In the genomic region with DNA sequence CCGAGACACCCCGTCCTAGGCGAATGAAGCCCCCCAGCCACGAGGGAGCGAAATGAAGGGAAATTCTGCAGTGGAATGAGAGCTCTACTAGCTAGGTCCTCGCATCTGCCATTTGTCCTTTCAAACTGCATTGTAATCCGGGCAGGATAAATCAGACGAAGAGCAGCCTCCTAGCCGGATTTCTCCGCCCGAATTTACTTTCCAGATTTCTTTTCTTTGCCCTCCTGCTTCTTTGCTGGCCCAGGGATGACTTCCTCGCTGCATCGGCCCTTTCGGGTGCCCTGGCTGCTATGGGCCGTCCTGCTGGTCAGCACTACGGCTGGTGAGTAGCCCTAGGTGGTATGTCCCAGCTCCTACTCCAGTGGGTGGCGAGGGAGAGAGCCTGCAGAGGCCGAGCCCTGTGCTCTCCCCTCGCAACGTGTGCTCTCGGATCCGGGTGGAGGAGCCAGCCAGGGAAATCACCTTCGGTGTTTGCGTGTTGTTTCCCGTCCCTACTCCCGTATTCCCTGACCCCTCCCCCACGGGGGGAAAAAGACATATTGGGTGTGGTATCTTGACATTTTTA, we compare ENCODE assay signal across 7 mouse cellular contexts. TPM values are rescaled to one million over a fixed set of nuclear protein-coding genes. Genes with fewer than 3 reads are reported as not detected.
DNase-seq lines count a peak whose midpoint lies in the region; ATAC-seq and TF ChIP-seq lines count a peak whose summit lies in the region.

No protein-coding gene starts in this region.

- no peaks in the 10 kb centered on the region for H3K4me1 ChIP-seq in embryonic facial prominence, embryonic 11.5 days (ENCODE audit: control insufficient read depth, insufficient read depth, low read length)
- H3K4me1 ChIP-seq in limb, embryonic 14.5 days (ENCODE audit: control insufficient read depth, insufficient read depth, low read length) = peaks cover 9% of the 10 kb centered on the region
- peaks cover 17% of the 10 kb centered on the region for H3K4me1 ChIP-seq in midbrain, embryonic 15.5 days

- TF ChIP-seq POLR2A in limb, embryonic 14.5 days (IDR thresholded peaks at IDR 0.05; ENCODE audit: borderline replicate concordance, extremely low read depth, insufficient read depth, insufficient read length) = no peak

- peak overlapping the region; percentile 98 for H3K27ac ChIP-seq in embryonic facial prominence, embryonic 11.5 days (replicated peaks; ENCODE audit: low read depth, low read length)
- H3K27ac ChIP-seq in limb, embryonic 14.5 days (replicated peaks; ENCODE audit: low read depth, low read length) = peak overlapping the region; percentile 99
- peak overlapping the region; percentile 99 for H3K27ac ChIP-seq in midbrain, embryonic 15.5 days

- 0% methylated on average over 27 of the region's 27 CpGs for WGBS in embryonic facial prominence, embryonic 11.5 days
- WGBS in limb, embryonic 14.5 days = under 1% methylated on average over 27 of the region's 27 CpGs
- under 1% methylated on average over 27 of the region's 27 CpGs for WGBS in midbrain, embryonic 15.5 days

- H3K9me3 ChIP-seq in embryonic facial prominence, embryonic 11.5 days (replicated peaks; ENCODE audit: control insufficient read depth, low read length) = no peaks in the 10 kb centered on the region
- H3K9me3 ChIP-seq in limb, embryonic 14.5 days (ENCODE audit: control insufficient read depth, low read length) = no peaks in the 10 kb centered on the region
- H3K9me3 ChIP-seq in midbrain, embryonic 15.5 days = no peaks in the 10 kb centered on the region

- peak overlapping the region; percentile 83 for H3K4me2 ChIP-seq in embryonic facial prominence, embryonic 11.5 days (ENCODE audit: low read depth, low read length)
- peak overlapping the region; percentile 63 for H3K4me2 ChIP-seq in limb, embryonic 14.5 days (replicated peaks; ENCODE audit: low read depth, low read length, severe bottlenecking)
- H3K4me2 ChIP-seq in midbrain, embryonic 15.5 days = peak overlapping the region; percentile 76

- peak overlapping the region; percentile 93 for H3K9ac ChIP-seq in embryonic facial prominence, embryonic 11.5 days (replicated peaks; ENCODE audit: low read length)
- peak overlapping the region; percentile 93 for H3K9ac ChIP-seq in limb, embryonic 14.5 days (ENCODE audit: low read depth, low read length, severe bottlenecking)
- H3K9ac ChIP-seq in midbrain, embryonic 15.5 days = peak overlapping the region; percentile 89

- no peak for ATAC-seq in embryonic facial prominence, embryonic 11.5 days (replicated peaks; ENCODE audit: insufficient number of reproducible peaks, low FRiP score, low TSS enrichment, low read depth)
- ATAC-seq in limb, embryonic 14.5 days (ENCODE audit: low FRiP score, low read depth) = no peak
- no peak for ATAC-seq in midbrain, embryonic 15.5 days (replicated peaks)

- peak overlapping the region; percentile 94 for H3K4me3 ChIP-seq in embryonic facial prominence, embryonic 11.5 days (ENCODE audit: low read depth, low read length)
- H3K4me3 ChIP-seq in limb, embryonic 14.5 days (replicated peaks; ENCODE audit: low read length) = peak overlapping the region; percentile 93
- H3K4me3 ChIP-seq in midbrain, embryonic 15.5 days = peak overlapping the region; percentile 90

- no peaks in the 10 kb centered on the region for H3K27me3 ChIP-seq in embryonic facial prominence, embryonic 11.5 days (ENCODE audit: control insufficient read depth, insufficient read depth, low read length)
- H3K27me3 ChIP-seq in limb, embryonic 14.5 days (ENCODE audit: control insufficient read depth, insufficient read depth, low read length) = no peaks in the 10 kb centered on the region
- H3K27me3 ChIP-seq in midbrain, embryonic 15.5 days (replicated peaks) = no peaks in the 10 kb centered on the region

- DNase-seq in adrenal gland, postnatal 14 days = peak; percentile 71
- DNase-seq in embryonic facial prominence, embryonic 11.5 days (ENCODE audit: low spot score) = peak; percentile 58
- DNase-seq in heart, adult 18-20 months = peak; percentile 66 to 78
- DNase-seq in kidney, adult 8-10 months = peak; percentile 30 to 43
- DNase-seq in limb, embryonic 14.5 days (ENCODE audit: low spot score) = peak; percentile 45
- DNase-seq in spleen, postnatal 10 days (ENCODE audit: low spot score in 2 of 2) = peak; percentile 24 to 40

- no peaks in the 10 kb centered on the region for H3K36me3 ChIP-seq in embryonic facial prominence, embryonic 11.5 days (replicated peaks; ENCODE audit: control insufficient read depth, insufficient read depth, low read depth, low read length)
- H3K36me3 ChIP-seq in limb, embryonic 14.5 days (ENCODE audit: control insufficient read depth, insufficient read depth, low read length) = 0 out of 2 replicates have a peak, but pooled peaks cover 4% of the 10 kb centered on the region
- H3K36me3 ChIP-seq in midbrain, embryonic 15.5 days (replicated peaks) = no peaks in the 10 kb centered on the region

RNA-seq across cellular contexts. Expression of gene Bmpr2, which starts 1.3 kb away (rescaled TPM):
- 62.0 and 64.6 TPM in 2 replicates for total RNA-seq in adrenal gland, postnatal 14 days (2021)
- polyA plus RNA-seq in embryonic facial prominence, embryonic 11.5 days (2014; fragmentation: Nextera tagmentation; extraction: Ambion mirVana) = 11.6 and 11.9 TPM in 2 replicates
- total RNA-seq in heart, adult 18-20 months (2021) = 10 to 100 TPM; 39.7 to 44.5 TPM
- polyA plus RNA-seq in limb, embryonic 14.5 days (2012; rRNA removed) = 14.6 and 16.6 TPM in 2 replicates
- polyA plus RNA-seq in limb, embryonic 14.5 days (2014; fragmentation: Nextera tagmentation; extraction: Ambion mirVana) = 15.2 and 17.0 TPM in 2 replicates
- polyA plus RNA-seq in midbrain, embryonic 15.5 days (2015; fragmentation: Nextera tagmentation; extraction: Ambion mirVana) = 9.6 and 9.8 TPM in 2 replicates
